Mouse (Mus musculus) bone marrow macrophage, adult 2 months (primary cell): ENCODE data around the gene Plbd1. TPM values are rescaled to one million over a fixed set of nuclear protein-coding genes. Genes with fewer than 3 reads are reported as not detected.

Source experiments
- H3K27ac ChIP-seq: 2 replicates; pipeline ENCODE4 v1.5.1; 2012; ENCODE audit warnings: low read depth, low read length; ENCODE audit not compliant: insufficient read depth
- H3K4me1 ChIP-seq: 2 replicates; pipeline ENCODE4 v1.6.1; 2012; ENCODE audit warnings: low read length; ENCODE audit not compliant: control insufficient read depth, insufficient read depth
- H3K4me3 ChIP-seq: 2 replicates; pipeline ENCODE4 v1.5.1; 2012; ENCODE audit warnings: mild to moderate bottlenecking, low read length, moderate library complexity; ENCODE audit not compliant: insufficient read depth
- CTCF ChIP-seq: IDR thresholded peaks from 2 replicates; pipeline ENCODE4 v1.5.1; 2012; ENCODE audit warnings: low read depth, mild to moderate bottlenecking, low read length, moderate library complexity
- POLR2A ChIP-seq: IDR thresholded peaks from 2 replicates; pipeline ENCODE4 v1.6.1; 2012; ENCODE audit warnings: mild to moderate bottlenecking, low read depth, low read length, borderline replicate concordance
- polyA plus RNA-seq: library from polyadenylated mRNA; stranded (reverse); fragments of >200 nt; gene quantifications from 2 replicates; pipeline ENCODE4 v1.2.4, GENCODE M21; 2012; ENCODE audit not compliant: missing spikeins, insufficient read depth, insufficient read length

Plbd1 gene
- polyA plus RNA-seq, 1 experiment: 28.1 TPM

DNA sequence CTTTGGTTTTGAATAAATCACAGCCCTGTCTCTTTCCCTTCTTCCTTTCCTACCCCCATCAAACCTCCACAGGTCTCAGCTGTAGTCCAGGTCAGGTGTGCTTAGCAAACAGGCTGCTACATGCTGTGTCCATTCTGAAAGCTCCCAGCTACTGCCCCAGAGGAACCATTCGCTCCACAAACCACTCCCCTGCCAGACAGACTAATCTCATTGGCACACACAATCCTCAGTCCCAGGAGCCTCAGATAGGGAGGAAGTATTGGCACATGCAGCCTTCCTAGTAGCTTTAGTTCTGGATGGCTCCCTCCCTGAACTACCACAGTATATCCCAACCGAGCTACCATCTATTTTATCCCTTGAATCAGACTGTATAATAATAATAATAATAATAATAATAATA, 17.7 kb upstream of the Plbd1 start:
- TF ChIP-seq CTCF: no peak
- TF ChIP-seq POLR2A: no peak
- Histone ChIP-seq H3K4me1 (peaks cover 11% of the 10 kb centered on the region), H3K4me3 (no peak overlapping the region), H3K27ac (no peak overlapping the region)

DNA sequence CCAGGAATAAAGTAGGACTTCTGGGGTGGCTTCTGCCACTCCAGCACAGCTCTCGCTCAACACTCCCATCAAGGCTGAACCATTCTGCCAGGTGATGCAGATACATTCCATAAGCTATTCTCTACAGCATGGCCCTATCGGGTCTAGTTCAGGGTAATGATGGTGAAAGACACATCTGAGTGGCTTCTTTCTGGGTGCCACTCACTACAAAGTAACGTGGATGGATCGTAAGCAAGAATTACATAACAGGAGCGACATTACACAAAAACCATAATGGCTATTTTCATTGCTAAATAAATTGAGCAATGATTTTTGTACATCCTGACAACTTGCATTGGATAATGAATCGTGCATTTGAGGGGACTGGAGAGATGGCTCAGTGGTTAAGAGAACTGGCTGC, 13.2 kb upstream of the Plbd1 start:
- Histone ChIP-seq H3K4me1 (0 out of 2 replicates have a peak, but pooled peaks cover 2% of the 10 kb centered on the region), H3K4me3 (no peak overlapping the region), H3K27ac (no peak overlapping the region)
- TF ChIP-seq POLR2A (no peak), CTCF (no peak)

DNA sequence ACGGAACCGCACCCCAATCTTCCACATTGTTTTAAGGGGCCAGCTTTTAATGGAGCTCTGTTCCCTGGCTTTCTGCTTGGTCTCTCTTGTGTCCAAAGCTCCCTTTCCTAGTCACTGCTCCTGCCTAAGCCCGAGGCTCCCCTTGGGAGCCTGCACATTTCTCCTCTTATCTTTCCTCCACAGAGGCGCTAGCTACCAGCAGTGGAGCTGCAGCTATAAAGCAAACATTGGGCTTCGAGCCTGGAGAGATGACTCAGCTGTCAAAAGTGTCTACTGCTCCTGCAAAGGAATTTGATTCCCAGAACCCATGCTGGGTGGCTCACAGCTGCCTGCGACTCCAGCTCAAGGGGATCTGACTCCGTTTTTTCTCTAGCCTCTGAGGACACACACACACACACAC, 10.7 kb upstream of the Plbd1 start:
- H3K4me3 ChIP-seq: no peak overlapping the region
- no peak for TF ChIP-seq POLR2A
- TF ChIP-seq CTCF: no peak
- no peak overlapping the region for H3K27ac ChIP-seq
- no peaks in the 10 kb centered on the region for H3K4me1 ChIP-seq

DNA sequence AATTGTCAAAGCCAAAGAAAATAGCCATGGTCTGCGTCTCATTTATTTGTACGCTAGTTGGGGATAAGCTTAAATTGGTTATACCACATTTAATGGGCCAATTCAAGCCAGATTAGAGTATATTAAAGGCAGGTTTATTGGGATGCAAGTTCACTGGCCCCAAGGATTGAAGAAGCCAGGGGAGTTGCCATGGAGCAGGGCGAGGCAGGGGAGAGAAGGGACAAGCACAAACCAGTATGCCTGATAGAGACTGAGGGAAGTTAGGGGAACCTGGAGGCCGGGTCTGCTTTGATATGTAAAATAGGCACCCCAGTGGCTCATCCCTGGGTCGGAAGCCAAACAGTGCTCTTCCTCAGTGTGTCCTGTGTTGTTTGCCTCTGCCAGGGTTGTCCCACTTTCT, 7.5 kb upstream of the Plbd1 start:
- Histone ChIP-seq H3K4me1 (no peaks in the 10 kb centered on the region), H3K4me3 (no peak overlapping the region), H3K27ac (no peak overlapping the region)
- TF ChIP-seq CTCF (no peak), POLR2A (no peak)

DNA sequence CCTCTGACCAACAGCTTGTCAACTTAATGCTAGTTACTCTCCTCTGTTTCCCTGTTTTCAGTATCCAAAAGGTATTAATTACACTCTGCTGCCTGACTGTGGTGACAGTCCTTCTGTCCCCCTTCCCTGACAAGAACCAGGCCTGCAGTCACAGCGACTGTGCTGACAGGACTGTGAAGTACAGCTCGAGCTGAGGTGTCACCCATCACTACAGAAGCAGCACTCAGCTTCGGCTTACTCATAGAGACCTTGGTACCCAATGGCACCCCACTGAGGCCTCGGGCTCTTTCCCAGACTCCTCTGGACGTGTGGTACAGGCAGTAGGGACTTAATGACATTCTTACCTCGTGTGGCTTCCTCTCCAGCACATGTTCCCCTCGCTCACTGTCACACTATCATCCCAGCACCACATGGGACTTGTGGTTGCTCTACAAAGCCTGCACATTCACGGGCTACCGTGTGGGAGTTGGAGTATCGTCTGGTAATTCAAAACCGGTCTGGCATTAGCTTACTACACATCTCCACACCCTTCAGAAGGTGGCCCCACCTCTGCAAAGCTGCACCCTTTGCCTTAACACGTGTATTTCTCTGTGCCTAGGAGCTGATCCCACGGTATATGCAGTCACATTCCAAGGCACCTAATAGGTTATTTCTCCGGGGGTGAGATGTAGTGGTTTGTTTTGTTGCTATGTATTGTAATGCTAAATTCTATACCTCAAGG, 6.7 kb upstream of the Plbd1 start:
- H3K27ac ChIP-seq: no peak overlapping the region
- TF ChIP-seq POLR2A (no peak), CTCF (no peak)
- no peak overlapping the region for H3K4me3 ChIP-seq
- no peaks in the 10 kb centered on the region for H3K4me1 ChIP-seq

DNA sequence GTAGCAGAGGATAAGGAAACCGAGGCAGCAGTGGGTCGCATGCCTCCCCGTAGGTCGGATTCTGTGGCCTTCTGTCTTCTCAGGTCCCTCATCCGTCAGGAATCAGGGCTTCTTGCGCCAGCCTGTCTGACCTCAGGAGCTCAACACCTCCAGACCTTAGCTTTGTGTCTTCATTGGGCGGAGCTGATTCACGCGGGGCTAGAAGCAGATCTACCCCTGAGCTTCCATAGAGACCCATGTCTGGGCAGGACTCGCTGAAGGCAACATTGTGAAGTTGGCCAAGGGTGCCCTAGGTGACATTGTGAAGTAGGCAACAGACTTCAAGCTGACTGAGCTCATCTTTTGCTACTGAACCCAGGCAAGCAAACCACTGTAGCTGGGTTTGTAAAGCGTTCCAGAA, 335 bp upstream of the Plbd1 start:
- Histone ChIP-seq H3K4me1 (peaks cover 4% of the 10 kb centered on the region), H3K27ac (no peak overlapping the region), H3K4me3 (no peak overlapping the region)
- no peak for TF ChIP-seq CTCF
- no peak for TF ChIP-seq POLR2A

DNA sequence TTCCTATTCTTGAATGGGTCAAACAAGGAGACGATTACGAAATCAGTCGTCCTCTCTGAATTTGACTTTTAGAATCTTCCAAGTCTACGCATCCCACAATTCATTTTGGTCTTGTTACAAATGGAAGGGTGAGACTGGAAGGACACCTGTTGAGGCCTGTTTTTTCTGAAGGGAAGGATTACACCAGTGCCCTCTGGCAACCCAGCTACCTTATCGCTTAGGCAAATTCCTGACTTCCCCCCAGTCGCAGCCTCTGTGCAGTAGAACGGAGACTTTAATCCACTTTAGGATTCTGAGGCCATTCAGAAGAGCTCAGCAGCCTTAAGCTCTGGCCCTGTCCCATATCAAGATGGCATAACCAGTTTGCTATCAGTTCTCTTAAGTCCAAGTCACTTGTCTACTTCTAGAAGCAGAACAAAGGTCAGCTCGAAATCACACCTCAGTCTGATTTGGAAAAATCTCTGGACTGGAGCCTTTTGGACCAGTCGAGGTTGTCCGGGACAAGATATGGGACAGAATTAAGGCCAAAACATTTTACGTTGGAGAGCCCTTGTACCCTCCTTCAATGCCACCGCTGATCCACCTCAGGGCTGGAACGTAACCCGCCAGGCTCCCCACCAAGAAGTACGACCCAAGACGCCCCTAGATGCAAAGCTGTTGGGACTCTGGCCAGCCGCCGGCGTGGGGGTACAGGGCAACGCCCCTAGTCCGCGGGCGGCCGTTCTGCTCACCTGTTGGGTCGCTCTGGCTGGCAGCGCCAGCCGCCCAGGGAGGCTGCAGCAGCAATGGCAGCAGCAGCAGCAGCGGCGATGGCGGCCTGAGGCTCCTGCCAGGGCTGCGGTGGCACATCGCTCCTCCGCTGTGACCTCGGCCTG, 660 bp downstream of the Plbd1 start:
- H3K27ac ChIP-seq: no peak overlapping the region
- H3K4me1 ChIP-seq: peaks cover 4% of the 10 kb centered on the region
- peak overlapping the region; percentile 12; the same call in 1 of the 2 replicates for H3K4me3 ChIP-seq
- TF ChIP-seq CTCF (no peak), POLR2A (no peak)

DNA sequence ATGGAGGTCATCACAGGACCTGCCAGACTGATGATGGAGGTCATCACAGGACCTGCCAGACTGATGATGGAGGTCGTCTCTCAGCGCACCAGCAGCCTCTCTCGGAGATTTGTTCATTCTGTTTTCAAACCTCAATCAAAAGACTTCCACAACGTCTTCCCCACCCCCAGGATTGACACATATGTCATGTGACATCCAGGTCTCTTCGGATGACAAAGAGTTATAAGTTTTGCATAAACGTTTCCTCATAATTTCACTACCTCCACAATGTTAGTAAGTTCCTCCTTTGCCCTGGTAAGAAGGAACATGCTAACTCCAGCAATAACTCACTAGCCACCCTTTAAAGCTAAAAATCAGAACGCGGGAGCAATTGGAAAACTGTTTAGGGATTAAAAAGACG, 2.5 kb downstream of the Plbd1 start:
- H3K4me1 ChIP-seq: peaks cover 10% of the 10 kb centered on the region
- no peak overlapping the region for H3K27ac ChIP-seq
- TF ChIP-seq CTCF (no peak), POLR2A (no peak)
- H3K4me3 ChIP-seq: no peak overlapping the region

DNA sequence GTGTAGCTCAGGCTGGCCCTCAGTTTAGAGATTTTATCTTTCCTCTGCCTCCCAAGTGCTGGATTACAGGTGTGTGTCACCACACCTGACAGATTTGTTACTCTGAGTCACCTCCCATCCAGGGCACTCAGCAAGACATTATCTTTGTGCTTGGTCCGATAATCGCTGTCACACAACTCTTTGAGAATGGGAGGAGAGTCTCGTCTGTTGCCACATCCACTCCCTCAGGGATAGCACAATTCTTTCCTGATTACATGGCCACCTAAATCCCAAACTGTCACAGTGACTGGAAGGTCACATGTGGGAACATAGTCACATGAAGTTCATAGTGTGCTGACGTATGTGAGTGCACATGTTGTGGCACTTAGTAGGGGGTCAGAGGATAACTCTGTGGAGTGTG, 3.4 kb downstream of the Plbd1 start:
- Histone ChIP-seq H3K4me1 (peaks cover 10% of the 10 kb centered on the region), H3K27ac (no peak overlapping the region), H3K4me3 (no peak overlapping the region)
- TF ChIP-seq POLR2A (no peak), CTCF (no peak)

DNA sequence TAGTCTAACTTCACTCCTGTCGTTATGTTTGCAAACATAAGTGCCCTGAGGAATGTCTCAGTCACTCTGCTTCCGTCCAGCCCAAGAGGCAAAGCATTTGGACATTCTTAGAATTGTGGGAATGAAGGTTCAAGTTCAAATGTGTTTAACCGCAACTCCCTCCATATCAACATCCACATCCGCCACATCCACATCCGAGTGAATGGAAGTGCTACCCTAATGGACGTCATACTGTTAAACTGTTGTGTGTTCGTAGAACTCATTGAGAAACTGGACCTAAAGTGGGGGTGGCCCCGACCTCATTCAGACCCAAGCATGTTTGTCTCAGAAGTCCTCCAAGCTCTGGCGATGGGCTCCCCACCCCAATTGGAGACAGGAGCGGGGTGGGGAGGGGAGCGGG, 5.9 kb downstream of the Plbd1 start:
- Histone ChIP-seq H3K27ac (no peak overlapping the region), H3K4me1 (peaks cover 10% of the 10 kb centered on the region), H3K4me3 (no peak overlapping the region)
- TF ChIP-seq POLR2A: no peak
- TF ChIP-seq CTCF: no peak
